Mouse (Mus musculus) gastrocnemius, postnatal 25 days (tissue): Measurements from ENCODE around the gene Hypk. TPM values are rescaled to one million over a fixed set of nuclear protein-coding genes. Genes with fewer than 3 reads are reported as not detected.

Experiments used
- DNase-seq: peaks from one replicate; pipeline ENCODE4 v3.0.0; 2022
- long read RNA-seq, 2 experiments: library from polyadenylated mRNA; stranded (forward); transcript quantifications; one replicate each; pipeline ENCODE4 v2.0.0; 2021
- total RNA-seq, 2 experiments: library from RNA; stranded (reverse); gene quantifications; 1 replicate in 1 of 2; 2 replicates in 1 of 2; pipeline ENCODE4 v1.2.3; 2021

The Hypk gene
- 10 to 100 TPM; 14.2 to 20.2 TPM for total RNA-seq
- long read RNA-seq, experiment 1, transcript Hypk-204 (4 exons, 961 nt) = major isoform, 327 of 362 reads
- long read RNA-seq, experiment 1, partial matches to known transcripts = 0 of 362 reads
- long read RNA-seq, experiment 1, other reads (novel, unspliced or antisense) = 32 of 362 reads
- long read RNA-seq, experiment 2, transcript Hypk-204 (4 exons, 961 nt) = major isoform, 227 of 228 reads
- long read RNA-seq, experiment 2, partial matches to known transcripts = 0 of 228 reads
- long read RNA-seq, experiment 2, other reads (novel, unspliced or antisense) = 0 of 228 reads

- no peak for DNase-seq
Observed at GRCm38 (mm10) chr2:121452990-121453389, at the start of gene Hypk. Gene Hypk (plus strand): TSS chr2:121453290.

DNA sequence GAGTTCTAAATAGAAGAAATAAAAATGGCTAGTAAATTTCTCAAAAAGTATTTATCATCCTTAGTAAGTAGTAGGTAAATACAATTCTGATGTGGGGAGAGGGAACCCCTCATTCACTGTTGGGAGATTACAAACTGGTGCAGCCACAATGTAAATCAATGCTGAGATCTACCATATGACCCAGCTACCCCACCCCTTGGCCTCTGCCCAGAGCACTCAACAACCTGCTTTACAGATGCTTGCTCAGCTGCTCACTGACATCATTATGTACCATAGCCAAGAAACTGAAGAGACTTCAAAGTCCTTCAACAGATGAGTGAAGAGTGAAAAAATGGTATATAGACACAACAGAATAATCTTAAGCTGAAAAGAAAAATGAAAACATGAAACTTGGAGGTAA, 49.8 kb upstream of the Hypk start:
- no peak for DNase-seq

DNA sequence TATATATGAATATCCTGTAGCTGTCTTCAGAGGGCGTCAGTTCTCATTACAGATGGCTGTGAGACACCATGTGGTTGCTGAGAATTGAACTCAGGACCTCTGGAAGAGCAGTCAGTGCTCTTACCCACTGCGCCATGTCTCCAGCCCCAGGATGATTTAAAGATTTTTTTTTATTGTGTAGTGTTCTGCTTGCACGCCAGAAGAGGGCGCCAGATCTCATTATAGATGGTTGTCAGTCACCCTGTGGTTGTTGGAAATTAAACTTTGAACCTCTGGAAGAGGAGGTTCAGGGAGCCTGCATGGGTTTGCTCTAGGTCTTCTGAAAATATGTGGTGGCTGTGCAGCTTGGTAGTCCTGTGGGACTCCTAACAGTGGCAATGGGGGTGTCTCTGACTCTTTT, 44.9 kb upstream of the Hypk start:
- DNase-seq = no peak

DNA sequence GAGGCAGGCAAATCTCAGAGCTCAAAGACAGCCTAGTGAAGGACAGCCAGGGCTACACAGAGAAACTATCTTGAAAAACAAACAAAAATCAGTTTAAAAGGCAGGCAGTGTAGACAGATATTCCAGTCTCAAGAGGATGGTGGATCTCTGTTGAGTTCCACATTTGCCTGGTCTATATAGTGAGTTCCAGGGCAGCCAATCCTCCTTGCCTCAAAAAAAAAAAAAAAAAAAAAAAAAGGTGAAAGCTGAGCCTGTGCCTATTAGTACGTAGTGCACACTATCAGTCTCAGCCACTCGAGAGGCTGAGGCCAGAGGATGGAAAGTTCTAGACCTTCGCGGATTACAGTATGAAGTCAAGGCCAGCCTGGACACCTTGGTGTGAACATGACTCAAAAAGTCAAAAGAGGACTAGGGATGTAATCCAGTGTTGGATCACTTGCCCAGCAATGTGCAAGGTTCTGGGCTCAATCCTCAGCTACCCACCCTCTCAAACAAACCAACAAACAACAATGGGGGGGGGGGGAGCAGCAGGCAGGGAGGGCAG, 40.2 kb upstream of the Hypk start:
- no peak for DNase-seq

GRCm38 (mm10) chr2:121413387-121414042, 39.6 kb upstream of the Hypk start, which contains the start of the genes Pdia3 and Catsper2:
Gene Pdia3 (plus strand): TSS chr2:121413775.
Gene Catsper2 (minus strand): TSS chr2:121413792.
- DNase-seq = peak; percentile 99

- DNase-seq = no peak
Observed at GRCm38 (mm10) chr2:121414139-121414685, 38.9 kb upstream of the Hypk start.

GRCm38 (mm10) chr2:121415103-121415502, 38.0 kb upstream of the Hypk start:
- no peak for DNase-seq

- DNase-seq = no peak
Observed at GRCm38 (mm10) chr2:121415591-121415990, 37.5 kb upstream of the Hypk start.

DNA sequence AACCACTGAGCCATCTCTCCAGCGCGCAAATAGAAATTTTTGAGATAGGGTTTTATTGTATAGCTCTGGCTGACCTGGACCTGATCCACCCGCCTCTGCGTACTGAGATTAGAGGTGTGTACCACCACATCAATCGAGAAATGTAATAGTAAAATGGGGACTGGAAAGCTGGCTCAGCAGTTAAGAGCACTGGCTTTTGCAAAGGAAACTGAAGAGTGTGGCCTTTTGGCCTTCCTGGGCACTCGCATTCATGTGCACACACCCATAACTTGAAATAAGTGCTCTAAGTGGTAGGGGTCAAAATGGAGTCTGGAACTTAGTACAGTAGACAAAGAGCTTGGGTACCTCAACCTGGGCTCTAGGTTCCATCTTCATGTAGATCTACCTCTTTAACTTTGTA, 36.7 kb upstream of the Hypk start:
- DNase-seq = no peak

GRCm38 (mm10) chr2:121418476-121418875, 34.6 kb upstream of the Hypk start:
- DNase-seq = no peak

GRCm38 (mm10) chr2:121423166-121423565, 29.9 kb upstream of the Hypk start:
- no peak for DNase-seq

DNA sequence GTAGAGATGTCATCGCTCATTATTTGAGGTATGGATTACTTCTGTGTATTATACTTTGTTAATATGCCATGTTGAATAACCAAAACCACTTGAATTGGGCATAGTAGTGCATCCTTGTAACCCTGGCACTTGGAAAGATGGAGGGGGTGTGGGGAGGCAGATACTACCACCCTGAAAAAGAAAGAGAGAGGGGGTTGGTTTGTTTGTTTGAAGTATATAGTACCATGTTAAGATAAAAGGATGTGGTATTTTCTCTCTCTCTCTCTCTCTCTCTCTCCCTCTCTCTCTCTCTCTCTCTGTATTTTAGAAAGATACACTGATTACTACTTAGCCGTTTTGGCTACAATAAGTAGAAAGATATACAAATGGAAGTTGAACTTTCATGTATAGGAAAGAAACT, 27.2 kb upstream of the Hypk start:
- no peak for DNase-seq

DNA sequence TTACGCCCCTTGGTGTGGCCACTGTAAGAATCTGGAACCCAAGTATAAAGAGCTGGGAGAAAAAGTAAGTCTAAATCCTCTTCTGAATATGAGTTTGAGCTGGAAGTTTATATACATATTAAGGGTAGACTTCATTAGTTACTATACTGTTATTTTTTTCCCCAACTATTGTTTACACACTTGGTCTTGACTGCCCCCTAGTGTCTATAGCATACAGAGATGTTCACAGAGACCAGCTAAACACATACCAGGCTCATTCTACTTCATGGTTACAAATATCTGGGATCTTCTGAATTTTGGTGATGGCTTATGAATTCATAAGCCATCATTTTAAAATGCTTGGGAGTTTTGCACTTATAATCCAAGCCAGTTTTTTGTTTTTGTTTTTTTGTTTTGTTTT, 18.2 kb upstream of the Hypk start:
- DNase-seq = no peak

- no peak for DNase-seq
Observed at GRCm38 (mm10) chr2:121439746-121440145, 13.3 kb upstream of the Hypk start.

DNA sequence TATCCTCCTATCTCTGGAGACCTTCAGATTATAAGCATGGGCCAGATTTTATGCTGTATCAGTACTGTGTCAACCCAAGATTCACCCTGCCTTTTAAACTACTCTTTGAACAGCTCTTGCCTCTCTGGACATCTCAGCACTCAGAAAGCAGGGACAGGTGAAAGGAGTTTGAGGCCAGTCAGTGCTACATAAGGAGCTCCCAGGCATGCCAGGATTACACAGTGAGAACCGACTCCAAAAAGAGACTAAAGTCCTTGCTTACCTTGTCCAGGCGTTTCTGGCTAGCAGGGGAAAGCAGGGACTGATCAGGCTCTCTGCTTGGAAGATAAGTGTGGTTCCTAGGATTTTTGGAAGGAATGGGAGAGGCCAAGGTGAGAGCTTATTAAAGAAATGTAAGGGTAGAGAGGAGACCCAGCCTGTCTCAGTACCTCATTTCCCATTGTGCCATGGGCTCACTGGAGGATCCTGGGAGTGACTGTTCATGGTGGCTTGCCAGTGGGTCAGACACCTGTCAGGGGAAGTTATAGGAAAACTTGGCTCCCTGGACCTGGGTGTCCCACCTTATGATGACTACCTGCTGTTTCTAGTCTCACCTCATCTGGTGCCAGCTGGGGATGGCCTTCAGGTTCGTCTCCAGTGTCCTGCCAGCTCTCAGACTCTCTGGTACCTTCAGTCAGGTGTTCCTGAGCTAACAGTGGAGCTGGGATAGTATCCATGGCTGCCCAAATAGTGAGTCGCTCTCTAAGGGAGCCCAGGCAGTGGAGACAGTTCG, 12.1 kb upstream of the Hypk start:
- DNase-seq = no peak

DNA sequence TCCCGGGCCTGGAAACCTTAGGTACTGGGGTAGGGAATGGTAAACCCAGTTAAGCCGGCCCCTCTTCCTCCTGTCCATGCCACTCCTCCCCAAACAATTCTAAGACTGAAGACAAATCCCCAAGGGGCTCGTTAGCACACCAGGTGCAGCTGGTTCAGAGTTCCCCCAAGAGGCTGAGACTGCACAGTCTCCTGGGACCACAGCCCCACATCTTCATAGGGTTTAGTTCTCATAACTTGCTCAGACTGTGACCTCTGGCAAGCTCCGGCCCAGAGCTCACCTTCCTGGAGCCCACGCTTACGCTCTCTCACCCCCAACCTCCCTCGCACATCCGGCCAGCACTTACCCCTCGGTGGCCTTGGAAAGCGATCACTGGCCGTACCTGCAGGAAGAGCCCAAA, 11.3 kb upstream of the Hypk start:
- no peak for DNase-seq

DNA sequence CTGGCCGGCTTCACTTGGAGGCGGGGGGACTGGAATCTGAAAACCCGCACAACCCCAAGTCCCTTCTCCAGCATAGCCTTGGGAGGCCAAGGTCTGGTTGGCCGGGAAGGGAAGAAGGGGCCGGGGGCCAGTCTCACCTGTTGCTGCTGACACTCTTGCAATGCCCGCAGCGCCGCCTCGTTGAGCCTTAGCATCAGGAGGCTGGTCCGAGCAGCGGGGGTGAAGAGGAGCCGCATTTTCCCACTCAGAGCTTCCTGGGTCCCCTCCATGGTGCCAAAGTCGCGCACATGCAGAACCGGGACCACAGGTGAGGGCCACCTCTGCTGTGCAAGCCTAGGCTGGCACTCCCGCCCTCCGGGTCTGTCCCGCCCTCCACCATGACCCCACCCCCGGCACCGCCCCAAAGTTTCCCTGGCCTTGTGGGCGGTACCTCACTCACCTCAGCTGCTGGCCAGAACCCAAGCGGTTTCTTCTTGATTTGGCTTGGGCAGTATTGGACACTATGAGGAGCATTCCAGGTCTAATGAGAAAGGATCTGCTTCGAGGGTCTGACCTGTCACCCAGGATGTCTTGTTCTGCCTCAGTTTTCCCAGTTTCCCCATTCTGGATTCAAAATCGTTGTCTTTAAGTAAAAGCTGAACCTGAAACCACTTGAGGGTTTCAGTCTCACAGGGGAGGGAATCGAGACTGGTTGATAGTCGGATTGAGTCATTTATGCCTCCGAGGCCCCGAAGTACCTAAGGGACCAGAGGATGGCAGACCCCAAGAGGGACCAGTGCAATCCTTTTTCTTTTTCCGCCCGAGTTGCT, 10.6 kb upstream of the Hypk start:
- DNase-seq = peak; percentile 58

DNA sequence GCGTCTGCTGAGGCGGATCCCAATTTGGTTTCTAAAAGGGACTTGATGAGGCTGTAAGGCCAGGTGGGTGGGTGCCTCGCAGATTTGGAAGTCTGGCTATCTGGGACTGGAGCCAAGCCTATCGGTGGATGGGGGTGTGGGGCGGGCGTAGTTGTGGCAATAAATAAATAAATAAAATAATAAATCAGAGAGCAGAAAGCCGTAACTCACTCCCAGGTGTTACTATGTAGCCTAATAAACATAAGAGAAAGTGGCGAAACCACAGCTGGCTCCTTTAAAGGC, 10.1 kb upstream of the Hypk start:
- no peak for DNase-seq

DNA sequence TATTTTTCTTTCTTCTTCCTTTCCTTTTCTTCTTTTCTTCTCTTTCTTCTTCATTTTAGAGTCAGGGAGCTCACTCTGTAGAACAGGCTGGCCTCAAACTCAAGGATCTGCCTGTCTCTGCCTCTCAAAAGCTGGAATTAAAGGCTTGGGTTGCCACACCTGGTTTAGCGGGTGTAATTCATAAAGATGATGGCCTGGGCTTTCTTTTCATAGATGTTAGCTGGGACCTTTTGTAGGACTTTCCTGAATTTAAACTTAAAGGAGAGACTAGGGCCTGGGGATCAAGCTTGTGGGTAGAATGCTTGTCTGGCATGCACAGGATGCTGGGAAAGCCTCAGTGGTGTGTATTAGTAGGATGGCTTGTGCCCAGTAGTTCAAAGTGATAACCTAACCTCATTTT, 8.9 kb upstream of the Hypk start, which contains the start of gene Ell3:
Gene Ell3 (minus strand): TSS at position 101 of the 400 bp plus-strand sequence.
- DNase-seq = no peak

DNA sequence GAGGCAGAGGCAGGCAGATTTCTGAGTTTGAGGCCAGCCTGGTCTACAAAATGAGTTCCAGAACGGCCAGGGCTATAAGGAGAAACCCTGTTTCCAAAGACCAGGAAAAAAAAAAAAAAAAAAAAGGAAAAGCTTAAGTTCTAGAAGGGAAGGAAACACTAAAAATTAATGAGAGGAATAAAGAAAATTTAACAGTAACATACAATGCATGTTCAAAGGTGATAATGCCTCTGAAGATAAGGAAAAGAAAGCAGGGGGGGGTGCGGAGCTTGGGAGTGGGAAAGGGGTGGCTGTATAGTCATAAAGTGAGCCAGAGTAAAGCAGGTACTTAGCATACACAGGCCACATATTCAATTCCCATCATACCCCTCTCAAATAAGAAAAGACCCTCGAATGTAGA, 8.0 kb upstream of the Hypk start:
- no peak for DNase-seq

DNA sequence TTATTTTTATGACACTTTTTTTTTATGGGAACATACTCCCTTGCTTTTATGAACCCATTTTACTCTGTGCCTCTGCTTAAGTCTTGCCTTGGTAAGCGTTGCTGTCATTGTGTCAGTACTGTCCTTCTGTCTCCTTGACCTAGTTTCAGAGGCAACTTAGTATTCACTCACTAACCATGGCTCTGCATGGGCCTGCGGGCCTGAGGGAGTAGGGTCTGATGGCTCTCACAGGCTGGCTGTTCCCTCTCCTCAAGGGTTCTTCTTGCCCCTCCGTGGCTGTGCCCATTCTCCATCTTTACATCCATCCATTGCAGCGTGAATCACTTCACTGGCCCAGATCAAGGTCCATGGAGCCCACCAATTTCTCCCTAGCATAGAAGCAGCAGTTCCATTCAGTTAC, 6.6 kb upstream of the Hypk start:
- no peak for DNase-seq

GRCm38 (mm10) chr2:121447006-121447405, 6.1 kb upstream of the Hypk start:
- no peak for DNase-seq
